Mouse (Mus musculus) lung, postnatal 0 days (tissue): ENCODE results near the gene Zfp512b.

Experiments
- CTCF ChIP-seq: IDR thresholded peaks from 2 replicates; pipeline ENCODE4 v1.5.1; 2016; ENCODE audit warnings: antibody characterized with exemption, mild to moderate bottlenecking
- EP300 ChIP-seq: IDR thresholded peaks from 2 replicates; pipeline ENCODE4 v1.6.1; 2016; ENCODE audit warnings: antibody characterized with exemption, mild to moderate bottlenecking, control low read depth

- TF ChIP-seq CTCF, result no peak
- no peak for TF ChIP-seq EP300
These were observed 44.4 kb downstream of the Zfp512b start for GRCm38 (mm10) chr2:181548227-181548626.
